Mouse (Mus musculus): ENCODE data around the gene Ctxn1. TPM values are rescaled to one million over a fixed set of nuclear protein-coding genes. Genes with fewer than 3 reads are reported as not detected.

Ctxn1 gene
- total and polyA plus RNA-seq, 3 experiments = 0.68 to 3.2 (median 1.3) TPM

DNA sequence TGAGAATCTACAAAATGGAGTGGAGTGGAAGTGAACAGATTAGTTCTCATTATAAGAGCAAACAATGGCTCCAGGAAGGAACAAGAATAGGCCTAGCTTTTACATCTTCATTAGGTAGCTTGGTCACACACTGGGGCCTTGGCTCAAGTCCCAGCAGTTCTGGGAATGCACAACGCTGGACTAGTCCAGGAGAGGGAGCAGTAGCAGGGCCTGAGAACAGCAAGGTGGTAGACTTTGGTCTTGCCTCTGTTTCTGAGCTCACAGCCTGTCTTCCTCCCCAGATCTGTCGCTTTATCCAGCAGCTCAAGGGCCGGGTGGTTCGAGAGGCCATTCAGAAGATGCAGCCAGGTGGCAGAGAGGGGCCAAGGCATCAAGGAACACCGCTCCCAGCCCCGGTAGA is 5.1 kb downstream of the Ctxn1 start:
- H3K79me2 ChIP-seq (replicated peaks; ENCODE audit: control insufficient read depth, extremely low read depth, insufficient read depth, poor library complexity, severe bottlenecking) = no peaks in the 10 kb centered on the region
- TF ChIP-seq CTCF (conservative IDR thresholded peaks at IDR 0.05 in 1 of 2, IDR thresholded peaks at IDR 0.05 in 1 of 2; ENCODE audit: low read depth in 2 of 2, low read length in 2 of 2) (peak in 1 of 2 experiments; percentile 13; a peak in 1 of 4 replicates), SIN3A (IDR thresholded peaks at IDR 0.05; ENCODE audit: low read length) (no peak)
- H3K9me3 ChIP-seq (replicated peaks; ENCODE audit: low read length) = no peaks in the 10 kb centered on the region
- DNase-seq (ENCODE audit: extremely low read depth) = peak; percentile 18
- H3K36me3 ChIP-seq (replicated peaks in 1 of 2; ENCODE audit: control insufficient read depth in 1 of 2, insufficient read depth in 1 of 2, low read length in 1 of 2) = peaks cover 46 to 71% of the 10 kb centered on the region in 2 experiments
- H3K4me1 ChIP-seq (ENCODE audit: control insufficient read depth in 1 of 2, insufficient read depth in 2 of 2) = peaks cover 7 to 14% of the 10 kb centered on the region in 2 experiments
- in situ Hi-C loops (cut with MboI; ENCODE audit: low pct_ligation_motif_present, low pct_unique_long_range_greater_than_20kb, low sequenced_read_pairs) = loop anchor here (10.0 kb wide), 1 partner anchor 61 kb away; no protein-coding TSS in a partner anchor
- peak overlapping the region; percentile 76; the same call in 1 of the 2 replicates for H3K9ac ChIP-seq (ENCODE audit: insufficient read depth, low read depth)
- peak overlapping the region in 2 of 3 experiments; percentile 63 to 68 for H3K4me3 ChIP-seq (replicated peaks in 1 of 3; ENCODE audit: low read depth in 2 of 3, low read length in 2 of 3, poor library complexity in 1 of 3)
- no peaks in the 10 kb centered on the region for H3K27me3 ChIP-seq (replicated peaks)
- no peak overlapping the region for H3K27ac ChIP-seq (ENCODE audit: insufficient read depth, low read depth)
- dilution Hi-C loops (cut with MboI; ENCODE audit: extremely low pct_ligation_motif_present, extremely low pct_unique_long_range_greater_than_20kb, low sequenced_read_pairs) = no loop called here
- H3K4me2 ChIP-seq (ENCODE audit: insufficient read depth, low read depth, poor library complexity, severe bottlenecking) = peak overlapping the region; percentile 82; the same call in 1 of the 2 replicates

DNA sequence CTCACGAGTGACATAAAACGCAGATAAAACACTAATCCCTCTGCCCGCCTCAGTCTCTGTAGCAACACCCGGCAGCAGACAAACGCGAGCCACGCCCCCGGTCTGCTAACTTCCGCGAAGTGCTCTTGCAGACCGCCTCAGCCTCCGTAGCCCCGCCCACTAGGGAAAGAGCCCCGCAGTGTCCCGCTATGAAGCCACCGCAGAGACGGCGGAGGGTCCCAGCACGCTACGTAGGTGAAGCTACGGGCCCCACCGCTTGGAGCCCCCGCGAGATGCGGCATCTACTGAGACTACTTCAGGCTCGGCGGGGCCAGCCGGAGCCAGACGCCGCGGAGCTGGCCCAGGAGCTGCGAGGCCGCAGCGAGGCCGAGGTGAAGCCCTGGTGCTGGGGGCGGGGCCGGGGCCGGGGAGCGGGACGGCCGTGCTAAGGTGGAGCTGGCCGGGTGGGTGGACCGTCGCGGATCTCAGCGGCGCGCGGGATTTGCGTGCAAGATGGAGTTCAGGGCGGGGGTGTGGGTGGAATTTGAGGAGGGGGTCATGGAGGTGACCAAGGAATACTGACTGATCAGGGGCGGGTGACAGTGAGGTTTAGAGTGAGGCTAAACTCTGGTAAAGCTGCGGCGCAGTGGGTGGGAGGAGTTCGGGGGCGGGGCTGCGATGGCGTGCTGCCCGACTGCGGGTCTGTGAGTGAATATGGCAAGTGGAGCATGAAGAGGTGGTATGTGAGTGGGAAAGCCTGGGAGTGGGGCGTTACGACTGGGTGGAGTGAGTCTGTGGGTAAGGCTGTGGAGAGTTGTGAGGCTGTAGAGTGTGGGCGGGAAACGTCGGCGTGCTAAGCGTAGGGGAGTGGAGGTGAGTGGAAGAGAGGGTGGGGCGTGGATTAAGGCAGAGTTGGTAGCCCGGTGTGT is 5.9 kb downstream of the Ctxn1 start, which contains the start of gene Snapc2:
Gene Snapc2, plus strand, starts transcription at position 147 of the 908 bp plus-strand sequence.
- peaks cover 7 to 14% of the 10 kb centered on the region in 2 experiments for H3K4me1 ChIP-seq (ENCODE audit: control insufficient read depth in 1 of 2, insufficient read depth in 2 of 2)
- H3K27ac ChIP-seq (ENCODE audit: insufficient read depth, low read depth) = no peak within 1 kb of the TSS
- H3K4me3 ChIP-seq (replicated peaks in 1 of 3; ENCODE audit: low read depth in 2 of 3, low read length in 2 of 3, poor library complexity in 1 of 3) = peak within 1 kb of the TSS; percentile 64 to 68 (median 67)
- H3K9ac ChIP-seq (ENCODE audit: insufficient read depth, low read depth) = peak within 1 kb of the TSS; percentile 76
- no peaks in the 10 kb centered on the region for H3K79me2 ChIP-seq (replicated peaks; ENCODE audit: control insufficient read depth, extremely low read depth, insufficient read depth, poor library complexity, severe bottlenecking)
- no peaks in the 10 kb centered on the region for H3K9me3 ChIP-seq (replicated peaks; ENCODE audit: low read length)
- peaks cover 45 to 71% of the 10 kb centered on the region in 2 experiments for H3K36me3 ChIP-seq (replicated peaks in 1 of 2; ENCODE audit: control insufficient read depth in 1 of 2, insufficient read depth in 1 of 2, low read length in 1 of 2)
- no peaks in the 10 kb centered on the region for H3K27me3 ChIP-seq (replicated peaks)
- peak within 1 kb of the TSS; percentile 82 for H3K4me2 ChIP-seq (ENCODE audit: insufficient read depth, low read depth, poor library complexity, severe bottlenecking)
- dilution Hi-C loops (cut with MboI; ENCODE audit: extremely low pct_ligation_motif_present, extremely low pct_unique_long_range_greater_than_20kb, low sequenced_read_pairs) (no loop called here), in situ Hi-C loops (cut with MboI; ENCODE audit: low pct_ligation_motif_present, low pct_unique_long_range_greater_than_20kb, low sequenced_read_pairs) (loop anchor here (10.0 kb wide), 1 partner anchor 62 kb away; no protein-coding TSS in a partner anchor)
- DNase-seq (ENCODE audit: extremely low read depth) = peak; percentile 96
- no peak for TF ChIP-seq MAFK (IDR thresholded peaks at IDR 0.05; ENCODE audit: insufficient replicate concordance, low read length)
- no peak for TF ChIP-seq JUN (IDR thresholded peaks at IDR 0.05; ENCODE audit: insufficient read depth, low read depth, low read length)
- TF ChIP-seq MEF2A (IDR thresholded peaks at IDR 0.05; ENCODE audit: borderline replicate concordance, low read depth, low read length) = peak; percentile 61; the same call in 1 of the 2 replicates
- no peak for TF ChIP-seq USF2 (conservative IDR thresholded peaks at IDR 0.05; ENCODE audit: low read depth, low read length)
- TF ChIP-seq ETS1 (conservative IDR thresholded peaks at IDR 0.05; ENCODE audit: low read depth, low read length) = no peak
- no peak for TF ChIP-seq CHD1 (IDR thresholded peaks at IDR 0.05; ENCODE audit: low read depth, low read length)
- TF ChIP-seq EP300 (IDR thresholded peaks at IDR 0.05; ENCODE audit: low read length) = no peak
- 0 out of 2 replicates have a peak, but pooled peaks have one; percentile 17 for TF ChIP-seq TBP (conservative IDR thresholded peaks at IDR 0.05; ENCODE audit: low read depth, low read length)
- no peak for TF ChIP-seq ZNF384 (IDR thresholded peaks at IDR 0.05; ENCODE audit: low read depth, low read length)
- TF ChIP-seq GABPA (IDR thresholded peaks at IDR 0.05; ENCODE audit: insufficient replicate concordance, low read depth, low read length) = no peak; the same call in 1 of the 2 replicates
- no peak for TF ChIP-seq ZC3H11A (IDR thresholded peaks at IDR 0.05; ENCODE audit: low read depth, low read length)
- TF ChIP-seq BHLHE40 (IDR thresholded peaks at IDR 0.05; ENCODE audit: low read depth, low read length) = 0 out of 2 replicates have a peak, but pooled peaks have one; percentile 21
- no peak for TF ChIP-seq USF1 (IDR thresholded peaks at IDR 0.05; ENCODE audit: low read depth, low read length)
- peak; percentile 90 for TF ChIP-seq HCFC1 (IDR thresholded peaks at IDR 0.05; ENCODE audit: low read depth, low read length)
- TF ChIP-seq SIN3A (IDR thresholded peaks at IDR 0.05; ENCODE audit: low read length) = peak; percentile 90
- TF ChIP-seq ELF1 (IDR thresholded peaks at IDR 0.05; ENCODE audit: low read depth, low read length) = peak; percentile 94
- TF ChIP-seq PAX5 (IDR thresholded peaks at IDR 0.05; ENCODE audit: low read length) = no peak
- peak; percentile 73; the same call in 1 of the 2 replicates for TF ChIP-seq MAX (IDR thresholded peaks at IDR 0.05; ENCODE audit: low read length)
- TF ChIP-seq RAD21 (IDR thresholded peaks at IDR 0.05; ENCODE audit: low read depth, low read length) = no peak
- peak; percentile 73 for TF ChIP-seq NELFE (IDR thresholded peaks at IDR 0.05; ENCODE audit: low read depth, low read length)
- peak; percentile 84 for TF ChIP-seq MXI1 (IDR thresholded peaks at IDR 0.05; ENCODE audit: low read depth, low read length)
- peak; percentile 83; the same call in 1 of the 2 replicates for TF ChIP-seq KAT2A (IDR thresholded peaks at IDR 0.05; ENCODE audit: insufficient replicate concordance, low read length)
- no peak for TF ChIP-seq CTCF (conservative IDR thresholded peaks at IDR 0.05 in 1 of 2, IDR thresholded peaks at IDR 0.05 in 1 of 2; ENCODE audit: low read depth in 2 of 2, low read length in 2 of 2)
- peak; percentile 81 for TF ChIP-seq TCF12 (IDR thresholded peaks at IDR 0.05; ENCODE audit: low read depth, low read length)
- no peak for TF ChIP-seq SMC3 (IDR thresholded peaks at IDR 0.05; ENCODE audit: low read depth, low read length)
- no peak for TF ChIP-seq ZKSCAN1 (IDR thresholded peaks at IDR 0.05; ENCODE audit: borderline replicate concordance, low read depth, low read length)
- peak; percentile 75 for TF ChIP-seq POLR2A (IDR thresholded peaks at IDR 0.05; ENCODE audit: low read depth, low read length)
- peak; percentile 80 for TF ChIP-seq MAZ (IDR thresholded peaks at IDR 0.05; ENCODE audit: low read depth, low read length)
- TF ChIP-seq NRF1 (IDR thresholded peaks at IDR 0.05; ENCODE audit: low read depth, low read length) = peak; percentile 29; the same call in 1 of the 2 replicates
